Mouse (Mus musculus) left cerebral cortex, postnatal 14 days (tissue): ENCODE data around the gene Dscaml1. TPM values are rescaled to one million over a fixed set of nuclear protein-coding genes. Genes with fewer than 3 reads are reported as not detected.

ENCODE experiments used
- DNase-seq, 2 experiments: peaks; one replicate each; pipeline ENCODE4 v3.0.0; 2021 to 2022; ENCODE audit warnings: low spot score in 2 of 2, mixed read lengths in 1 of 2
- intact Hi-C: fragments of 180-260 bp; cut with DNase I; formaldehyde crosslinking; loops from one replicate; pipeline ENCODE4 v1.15.1; 2025
- total RNA-seq, 2 experiments: library from RNA; stranded (reverse); gene quantifications; 2 replicates each; pipeline ENCODE4 v1.2.3; 2021

Gene Dscaml1
- total RNA-seq, 2 experiments from 2014 or later = 41.4 to 44.3 TPM

DNA sequence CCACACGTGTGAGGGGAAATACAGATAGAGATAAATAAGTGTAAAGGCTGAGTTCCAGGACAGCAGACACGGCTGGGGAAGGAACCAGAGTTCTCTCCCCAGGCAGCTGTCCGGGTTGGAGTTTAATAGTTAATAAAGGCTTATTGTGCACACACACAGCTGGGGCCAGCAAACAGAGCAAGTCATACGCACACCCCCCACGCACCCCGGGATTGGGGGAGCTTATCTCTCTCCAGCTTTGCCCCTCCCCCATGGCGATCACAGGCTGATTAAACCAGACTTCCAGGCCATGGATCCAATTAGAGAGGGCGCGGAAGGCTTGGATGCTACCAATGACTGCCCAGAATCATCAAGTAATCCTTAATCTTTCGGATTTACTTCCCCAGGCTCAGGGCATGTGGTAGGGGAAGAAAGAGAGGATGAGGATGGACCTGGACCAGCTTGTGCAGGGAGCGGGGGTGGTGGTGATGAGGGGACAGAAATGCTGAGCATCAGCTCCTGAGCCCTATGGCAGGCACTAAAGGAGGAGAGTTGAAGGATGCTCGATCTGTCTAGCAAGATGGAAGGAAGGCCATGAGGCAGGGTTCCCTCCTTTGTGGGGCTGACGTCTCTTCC is 119.7 kb downstream of the Dscaml1 start:
- peak in 1 of 2 experiments; percentile 44 for DNase-seq
- intact Hi-C loops = no loop called here

DNA sequence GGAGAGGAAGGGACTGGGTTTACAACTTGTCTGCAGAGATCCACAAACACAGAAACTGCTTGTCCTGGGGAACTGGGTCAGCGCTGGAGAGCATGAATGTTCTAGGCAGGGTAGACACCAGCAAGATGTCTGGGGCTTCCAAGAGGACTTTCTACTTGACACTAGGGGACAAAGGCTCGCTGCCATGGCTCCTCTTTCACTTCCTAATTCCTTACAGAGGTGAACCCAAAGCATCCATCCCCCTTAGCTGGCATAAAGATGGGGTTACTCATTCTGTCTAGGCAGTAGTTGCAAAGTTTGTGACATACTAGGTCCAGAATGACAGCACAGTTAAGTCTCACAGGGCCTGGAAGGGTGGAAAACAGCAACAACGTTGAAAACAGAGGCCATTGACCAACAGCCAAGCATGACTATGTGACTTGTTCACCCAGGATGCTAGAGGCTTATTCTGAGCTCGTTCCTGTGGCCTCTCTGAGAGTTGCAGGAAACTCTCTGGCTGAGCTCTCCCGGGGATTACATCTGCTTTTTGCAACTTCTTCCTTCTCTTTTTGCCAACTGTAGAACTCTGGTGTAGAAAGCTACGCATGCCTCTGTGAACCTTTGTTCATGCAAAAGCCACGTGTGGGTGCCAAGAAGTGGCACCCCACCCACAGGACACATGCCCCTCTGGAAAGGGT is 120.6 kb downstream of the Dscaml1 start:
- no peak for DNase-seq
- intact Hi-C loops = no loop called here

DNA sequence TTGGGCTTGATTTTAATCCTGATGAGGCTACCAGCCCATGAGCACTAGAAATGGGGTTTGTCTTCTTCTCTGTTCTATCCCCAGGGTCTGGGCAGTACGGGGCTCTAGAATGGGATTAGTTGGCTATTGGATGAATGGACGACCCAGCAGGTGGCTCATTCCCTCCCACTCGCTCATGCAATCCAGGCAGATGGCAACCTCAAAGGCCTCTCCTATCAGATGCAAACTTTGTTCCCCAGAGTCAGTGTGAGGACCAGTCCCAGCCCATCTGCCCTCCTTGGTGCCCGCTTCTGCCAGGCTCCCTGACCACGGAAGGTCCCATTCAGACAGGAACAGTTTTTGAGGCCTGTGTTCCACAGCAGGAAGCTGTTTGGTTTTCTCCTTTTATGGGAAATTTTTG is 123.4 kb downstream of the Dscaml1 start:
- intact Hi-C loops = no loop called here

DNA sequence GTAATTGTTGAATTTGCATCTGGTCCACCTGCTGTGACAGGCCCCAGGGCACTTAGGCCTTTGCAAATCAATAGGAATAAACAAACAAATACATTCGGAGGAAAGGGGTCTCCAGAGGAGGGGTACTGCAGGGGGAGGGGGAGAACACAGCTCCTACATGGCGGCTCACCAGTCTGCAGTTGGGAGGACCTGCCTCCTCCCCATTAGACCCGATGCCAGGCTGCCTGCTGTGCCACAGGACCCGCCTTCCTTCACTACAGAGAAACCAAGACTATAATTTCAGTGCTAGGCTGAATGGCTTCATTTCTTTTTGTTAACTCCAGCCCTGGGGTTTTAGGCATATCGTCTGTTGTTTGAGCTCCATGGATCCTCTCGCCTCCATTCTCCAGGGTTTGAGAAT is 123.8 kb downstream of the Dscaml1 start:
- no peak for DNase-seq
- intact Hi-C loops = no loop called here

More for the DNA sequence above, 123.4 kb downstream of the Dscaml1 start:
- DNase-seq = no peak

DNA sequence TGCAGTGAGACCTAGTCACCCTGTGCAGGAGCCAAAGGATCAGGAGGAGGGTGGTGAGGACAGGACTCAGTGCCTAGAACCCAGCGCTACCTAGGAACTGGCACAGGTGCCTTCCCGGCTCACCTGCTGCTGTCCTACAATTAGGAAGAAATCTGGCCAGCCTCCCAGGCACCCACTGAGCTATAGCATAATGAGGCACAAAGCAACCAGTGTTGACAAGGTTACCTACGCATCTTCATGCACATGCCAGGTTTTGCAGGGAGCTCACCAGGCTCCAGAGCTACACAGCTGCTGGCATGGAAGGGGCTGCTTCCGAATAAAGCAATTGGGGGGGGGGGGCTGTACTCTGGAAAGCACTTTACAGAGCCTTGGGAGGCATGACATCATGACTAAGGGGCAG is 124.2 kb downstream of the Dscaml1 start:
- DNase-seq = peak in 1 of 2 experiments; percentile 55
- intact Hi-C loops = no loop called here

DNA sequence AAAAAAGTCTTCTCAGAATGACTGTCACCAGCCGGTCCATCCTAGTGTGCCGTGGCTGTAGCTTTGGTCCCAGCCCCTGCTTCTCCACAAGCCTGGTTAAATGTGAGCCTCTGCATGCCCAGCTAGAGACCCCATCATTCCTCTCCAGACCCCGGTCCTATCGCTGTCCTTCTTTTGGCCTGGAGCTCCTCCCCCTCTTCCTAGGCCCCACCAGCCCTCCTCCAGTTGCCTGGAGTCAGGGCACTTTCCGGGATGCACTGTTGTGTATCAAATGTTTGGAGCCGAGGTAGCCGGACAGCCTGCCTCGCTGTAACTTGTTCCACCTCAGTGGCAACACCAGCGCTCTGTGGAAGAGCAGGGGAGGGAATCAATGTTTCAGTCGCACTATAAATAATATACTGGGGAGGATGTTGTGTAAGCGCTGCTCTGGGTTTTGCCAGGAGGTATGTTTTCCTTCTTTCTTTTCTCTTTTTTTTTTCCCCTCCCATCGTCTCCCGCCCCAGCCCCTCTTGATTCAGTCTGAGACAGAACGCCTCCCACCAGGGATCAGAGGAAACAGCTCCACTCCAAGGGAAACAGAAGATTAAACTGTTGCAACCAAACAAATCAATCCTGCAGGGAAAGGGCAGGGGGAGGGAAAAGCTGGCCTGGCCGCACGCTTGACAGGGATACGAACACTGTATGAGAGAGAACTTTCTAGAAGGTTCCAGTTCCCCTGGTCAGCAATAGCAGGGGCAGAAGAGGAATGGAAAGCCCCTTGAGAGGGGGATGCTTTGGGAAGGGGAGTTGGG is 128.8 kb downstream of the Dscaml1 start:
- peak in 1 of 2 experiments; percentile 32 for DNase-seq
- intact Hi-C loops = no loop called here

DNA sequence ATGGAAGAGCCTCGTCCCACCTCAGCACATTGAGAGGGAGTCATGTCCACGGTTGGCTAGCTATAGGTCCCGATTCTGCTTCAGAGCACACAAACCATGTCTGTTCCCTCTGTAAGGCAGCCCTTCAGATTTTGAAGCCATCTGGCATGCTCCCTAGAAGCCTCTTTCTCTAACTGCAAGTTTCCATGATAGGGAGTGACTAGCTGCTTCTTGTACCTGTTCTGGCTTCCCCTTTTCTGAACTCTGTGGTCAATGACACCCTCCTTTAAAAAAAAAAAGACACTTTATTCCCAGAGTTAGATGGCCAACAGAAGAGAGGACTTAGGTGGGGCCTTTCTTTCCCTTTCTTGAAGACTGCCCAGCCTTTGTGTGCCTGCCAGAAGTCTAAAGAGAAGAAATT is 130.5 kb downstream of the Dscaml1 start:
- DNase-seq = no peak
- intact Hi-C loops = no loop called here

DNA sequence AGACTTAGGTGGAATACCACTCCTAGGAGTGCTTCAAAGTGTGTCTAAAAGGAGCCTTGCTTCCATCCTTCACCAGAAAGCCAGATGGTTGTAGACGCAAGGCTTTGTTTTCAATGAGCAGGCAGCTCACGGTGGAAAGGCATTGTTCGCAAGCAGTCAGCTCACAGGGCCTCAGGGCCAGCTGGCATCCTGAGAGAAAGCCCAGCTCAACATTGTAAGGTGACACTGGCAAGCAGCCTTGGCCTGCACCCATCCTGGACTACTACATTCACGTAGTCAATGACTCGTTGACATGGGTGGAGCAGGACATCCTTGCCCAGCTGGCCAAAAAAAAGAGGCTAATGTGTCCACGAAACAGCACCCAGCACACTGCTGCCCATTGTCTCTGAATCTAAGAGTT is 134.6 kb downstream of the Dscaml1 start:
- intact Hi-C loops = no loop called here
- no peak for DNase-seq

DNA sequence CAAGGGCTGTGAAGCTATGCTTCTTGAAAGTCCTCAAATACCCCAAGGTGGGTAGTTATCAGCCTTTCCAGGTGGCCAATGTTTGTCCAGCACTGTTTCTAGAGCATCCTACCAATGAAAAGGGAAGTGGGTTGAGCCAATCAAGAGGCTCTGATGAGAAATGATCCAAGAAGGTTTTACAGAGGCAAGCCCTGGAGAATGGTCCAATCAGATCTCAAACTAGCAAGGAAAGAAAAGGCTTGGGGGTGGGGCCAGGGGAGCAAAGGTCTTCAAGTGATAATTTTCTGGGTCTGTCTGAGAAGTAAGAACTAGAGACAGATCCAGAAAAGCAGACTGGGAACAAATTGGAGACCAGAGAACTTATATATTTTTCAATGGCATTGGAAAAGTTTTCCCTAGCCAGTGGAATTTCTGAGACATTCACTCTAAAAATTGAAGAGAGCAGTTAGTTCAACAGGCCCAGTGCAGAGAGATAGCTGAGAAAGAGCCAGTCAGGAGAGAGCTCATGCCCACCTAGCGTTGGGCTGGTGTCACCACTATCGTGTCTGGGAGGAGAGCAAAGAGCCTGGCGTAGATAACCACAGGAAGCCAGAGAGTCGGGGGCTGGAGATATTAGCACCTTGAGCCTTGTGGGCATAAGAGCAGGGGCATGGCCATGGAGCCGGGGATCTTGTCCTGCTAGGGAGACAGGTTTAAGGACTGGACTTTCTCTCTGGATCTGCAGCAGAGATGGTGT is 140.6 kb downstream of the Dscaml1 start:
- no peak for DNase-seq
- intact Hi-C loops = no loop called here

DNA sequence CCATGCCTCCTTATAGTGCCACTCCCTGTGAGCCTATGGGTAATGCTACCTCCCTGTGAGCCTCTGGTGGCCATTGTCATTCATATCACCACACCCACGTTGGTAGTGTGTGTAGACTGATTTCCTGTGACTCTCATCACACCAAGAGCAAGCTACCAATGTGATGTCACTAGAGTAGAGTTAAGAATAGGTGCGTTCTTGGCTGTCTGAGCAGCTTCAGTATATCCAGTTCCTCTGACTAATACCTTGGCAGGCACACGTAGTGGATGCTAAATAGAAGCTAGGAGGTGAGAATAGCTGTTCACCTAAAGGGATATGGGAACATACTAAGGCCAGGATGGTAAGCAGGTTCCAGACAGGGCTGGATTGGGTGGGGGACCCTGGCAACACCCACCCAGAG is 143.3 kb downstream of the Dscaml1 start:
- DNase-seq = peak in 1 of 2 experiments; percentile 49
- intact Hi-C loops = no loop called here

DNA sequence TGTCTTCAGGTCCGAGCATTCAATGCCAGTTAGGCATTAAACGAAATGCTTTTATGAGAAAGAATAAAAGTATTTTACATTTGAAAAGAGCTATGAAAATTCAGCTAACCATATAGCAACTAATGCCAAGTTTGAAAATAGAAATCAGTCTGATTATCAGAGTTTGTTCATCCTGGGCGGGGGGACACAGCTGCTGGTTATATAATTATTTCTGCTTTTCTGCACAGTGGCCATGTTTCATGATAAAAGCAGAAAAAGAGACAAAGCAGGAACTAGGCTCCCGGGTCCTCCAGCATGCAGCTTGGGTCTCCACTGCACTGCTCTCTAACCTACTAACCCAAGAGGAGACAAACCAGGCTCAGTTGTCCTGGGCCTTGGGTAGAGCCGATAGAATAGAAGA is 143.9 kb downstream of the Dscaml1 start:
- intact Hi-C loops = no loop called here
- no peak for DNase-seq

DNA sequence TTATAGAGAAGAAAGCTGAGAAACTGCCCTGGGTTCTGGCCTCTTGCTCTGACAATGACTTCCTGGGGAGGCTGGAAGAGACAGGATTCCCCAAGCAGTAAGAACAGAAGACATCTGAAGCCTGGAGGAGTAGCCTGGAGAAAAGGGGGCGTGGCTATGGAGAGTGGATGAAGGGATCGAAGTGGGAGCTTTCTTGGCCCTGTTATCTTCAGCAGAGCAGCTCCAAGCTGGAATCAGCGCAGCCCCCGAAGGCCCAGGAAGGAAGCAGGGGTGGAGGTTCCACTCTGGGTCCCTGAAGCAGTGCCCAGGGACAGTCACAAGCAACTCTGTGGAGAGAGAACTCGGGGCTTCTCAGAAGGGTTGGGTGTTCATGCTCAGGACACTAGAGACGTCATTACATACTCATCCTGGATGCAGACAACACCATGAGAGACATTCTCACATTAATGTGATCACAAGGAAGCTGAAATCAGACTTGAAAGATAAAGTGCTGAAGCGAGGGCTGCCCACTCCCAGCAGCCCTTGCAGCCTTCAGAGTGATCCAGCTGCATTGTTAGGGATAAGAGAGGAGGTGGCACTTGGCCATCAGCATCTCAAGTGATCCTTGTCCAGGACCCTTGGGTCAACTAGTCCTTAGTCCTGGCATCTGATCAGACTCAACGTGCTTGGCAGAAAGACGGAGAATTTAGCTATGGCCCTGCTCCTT is 146.5 kb downstream of the Dscaml1 start:
- intact Hi-C loops = no loop called here
- DNase-seq = no peak

DNA sequence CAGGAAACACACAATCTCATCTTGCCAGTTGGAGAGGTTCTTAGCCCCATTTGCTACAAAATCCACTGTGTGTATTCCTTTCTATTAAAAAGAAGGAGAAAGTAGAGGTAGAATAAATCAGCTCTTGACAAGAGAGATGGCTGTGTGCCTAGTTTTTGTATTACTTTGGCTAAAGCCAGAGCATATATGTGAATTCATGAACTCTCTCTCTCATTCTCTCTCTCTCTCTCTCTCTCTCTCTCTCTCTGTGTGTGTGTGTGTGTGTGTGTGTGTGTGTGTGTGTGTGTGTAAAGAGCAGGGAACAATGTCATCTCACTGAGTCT is 147.0 kb downstream of the Dscaml1 start:
- DNase-seq = no peak
- intact Hi-C loops = no loop called here

DNA sequence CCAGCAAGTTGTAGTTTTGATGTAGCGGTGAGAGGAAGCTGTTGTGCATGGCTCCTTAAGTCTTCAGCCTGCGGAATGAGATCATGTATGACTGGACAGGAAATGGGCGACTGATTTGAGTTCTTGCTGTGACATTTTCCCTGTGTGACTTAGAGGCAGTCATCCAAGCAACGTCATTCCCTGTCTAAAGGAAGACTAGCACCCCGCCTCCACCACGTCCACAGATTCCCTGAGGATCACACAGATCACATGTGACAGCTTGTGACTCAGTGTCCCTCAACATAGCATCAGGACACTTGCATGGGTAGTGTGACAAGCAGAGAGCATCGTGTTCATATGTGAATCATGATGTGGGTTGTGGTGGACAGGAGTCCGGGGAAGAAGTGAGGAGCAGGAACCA is 147.6 kb downstream of the Dscaml1 start:
- intact Hi-C loops = no loop called here
- peak in 1 of 2 experiments; percentile 37 for DNase-seq

DNA sequence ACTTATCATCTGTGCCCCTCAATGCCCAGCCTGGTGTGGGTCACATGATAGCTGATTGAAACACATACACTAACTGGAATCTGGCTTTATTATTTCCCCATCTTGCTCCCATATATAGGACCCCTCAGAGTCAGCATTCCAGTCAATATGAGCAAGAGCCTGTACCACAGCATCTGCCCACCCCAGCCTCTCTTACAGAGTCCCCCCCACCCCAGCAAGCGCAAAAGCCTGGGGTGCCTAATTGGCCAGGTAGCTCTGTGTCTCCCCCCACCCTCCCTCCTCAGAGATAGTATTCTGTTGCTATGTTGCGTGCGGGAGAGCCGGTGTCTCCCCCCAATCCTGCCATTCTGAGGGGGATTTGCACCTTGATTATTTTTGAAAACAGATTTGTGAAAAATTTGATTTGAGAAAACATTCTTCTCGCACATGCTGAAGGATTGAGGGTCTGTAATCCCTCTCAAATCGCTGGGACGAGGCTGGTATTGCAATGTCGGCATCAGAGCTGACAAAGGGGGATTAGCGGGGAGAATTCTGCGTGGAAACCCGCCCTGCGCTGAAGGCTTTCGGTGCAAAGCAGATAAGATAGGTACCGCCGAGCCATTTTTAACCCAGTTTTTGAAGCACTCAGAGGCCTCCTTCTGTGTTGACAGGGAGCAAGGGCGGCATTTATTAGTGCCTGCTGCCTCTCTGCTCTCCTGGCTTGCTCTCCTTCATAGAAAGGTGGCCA is 153.8 kb downstream of the Dscaml1 start:
- no peak for DNase-seq
- intact Hi-C loops = no loop called here

DNA sequence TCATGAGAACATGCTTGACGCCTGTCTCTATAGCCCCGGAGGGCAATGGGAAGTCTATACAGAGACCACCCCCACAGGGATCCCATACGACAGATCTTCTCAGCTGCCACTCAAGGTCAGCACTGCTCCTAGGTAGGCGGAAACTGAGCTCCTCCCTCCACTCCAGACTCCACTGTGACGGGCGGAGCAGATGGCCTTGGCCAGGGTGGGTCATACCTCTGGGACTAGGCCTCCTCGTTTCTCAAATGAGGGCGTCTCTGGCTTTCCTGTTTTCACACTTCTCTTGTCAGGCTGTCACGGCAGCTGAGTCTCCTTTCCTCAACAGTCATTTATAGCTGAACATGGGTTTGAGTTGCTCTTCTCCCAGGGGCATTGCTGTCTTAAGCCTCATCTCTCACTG is 160.0 kb downstream of the Dscaml1 start:
- DNase-seq = no peak
- intact Hi-C loops = loop anchor here (5.0 kb wide), 1 partner anchor 166 kb away; no protein-coding TSS in a partner anchor

DNA sequence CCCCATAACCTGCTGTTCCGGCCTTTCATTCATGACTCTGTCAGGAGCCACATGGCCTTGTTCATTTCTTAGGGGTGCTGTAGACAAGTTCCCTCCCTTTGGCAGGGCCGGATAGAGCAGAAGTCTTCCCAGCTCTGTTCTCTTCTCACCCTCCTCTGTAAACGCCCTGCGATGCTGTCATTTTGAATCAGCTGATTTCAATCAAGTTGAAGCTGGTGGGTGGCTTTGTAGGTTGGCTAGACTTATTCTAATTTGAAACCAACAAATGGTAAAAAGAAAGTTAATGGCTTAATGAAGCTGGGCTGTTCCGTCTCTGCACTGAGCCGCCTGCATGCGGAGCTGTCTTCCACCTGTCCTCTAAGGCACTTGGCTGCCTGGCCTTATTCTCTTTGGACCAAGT is 161.3 kb downstream of the Dscaml1 start:
- DNase-seq = no peak
- intact Hi-C loops = loop anchor here (5.0 kb wide), 1 partner anchor 165 kb away; no protein-coding TSS in a partner anchor

DNA sequence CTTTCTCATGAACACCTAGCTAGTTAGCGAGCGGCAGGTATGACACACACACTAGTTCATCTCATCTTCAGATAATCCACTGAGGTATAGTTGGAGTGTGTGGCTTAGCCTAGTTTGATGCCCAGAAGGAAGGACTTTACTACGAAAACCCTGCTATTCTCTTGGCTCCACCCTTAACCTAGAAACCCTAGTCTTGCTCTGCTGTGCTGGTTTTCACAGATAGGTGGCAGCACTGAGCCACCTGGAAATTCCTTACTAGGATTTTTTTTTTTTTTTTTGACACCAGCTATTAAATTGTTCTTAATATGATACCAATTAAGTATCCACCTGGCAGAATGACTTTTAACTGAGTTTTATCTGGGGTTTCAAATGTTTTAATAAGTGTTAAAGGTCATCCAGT is 163.4 kb downstream of the Dscaml1 start:
- intact Hi-C loops = loop anchor here (5.0 to 10.0 kb wide), 3 partner anchors 152 to 162 kb away; no protein-coding TSS in a partner anchor
- DNase-seq = peak; percentile 49 to 62

DNA sequence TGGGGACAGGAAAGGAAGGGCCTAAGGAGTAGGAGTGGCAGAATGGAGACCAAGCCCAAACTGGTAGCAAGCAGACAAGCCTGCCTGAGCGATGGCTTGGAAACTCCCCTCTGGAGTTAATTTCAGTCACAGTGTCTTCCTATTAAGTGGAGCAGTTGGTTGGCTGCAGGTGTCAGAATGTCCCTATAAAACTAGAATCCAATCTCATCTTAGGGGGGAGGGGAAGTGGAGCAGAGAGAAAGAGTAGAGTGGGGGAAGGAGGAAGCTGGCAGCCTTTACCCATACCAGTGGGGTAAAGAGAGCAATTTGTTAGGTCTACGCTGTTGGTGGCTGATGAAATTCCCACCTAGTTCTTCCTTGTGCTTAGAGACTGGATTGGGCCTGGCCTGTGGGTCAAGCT is 164.6 kb downstream of the Dscaml1 start:
- DNase-seq = no peak
- intact Hi-C loops = loop anchor here (5.0 to 10.0 kb wide), 2 partner anchors 151 to 156 kb away; no protein-coding TSS in a partner anchor
